22 mouse cellular contexts compared by ENCODE assay signal in the genomic region with DNA sequence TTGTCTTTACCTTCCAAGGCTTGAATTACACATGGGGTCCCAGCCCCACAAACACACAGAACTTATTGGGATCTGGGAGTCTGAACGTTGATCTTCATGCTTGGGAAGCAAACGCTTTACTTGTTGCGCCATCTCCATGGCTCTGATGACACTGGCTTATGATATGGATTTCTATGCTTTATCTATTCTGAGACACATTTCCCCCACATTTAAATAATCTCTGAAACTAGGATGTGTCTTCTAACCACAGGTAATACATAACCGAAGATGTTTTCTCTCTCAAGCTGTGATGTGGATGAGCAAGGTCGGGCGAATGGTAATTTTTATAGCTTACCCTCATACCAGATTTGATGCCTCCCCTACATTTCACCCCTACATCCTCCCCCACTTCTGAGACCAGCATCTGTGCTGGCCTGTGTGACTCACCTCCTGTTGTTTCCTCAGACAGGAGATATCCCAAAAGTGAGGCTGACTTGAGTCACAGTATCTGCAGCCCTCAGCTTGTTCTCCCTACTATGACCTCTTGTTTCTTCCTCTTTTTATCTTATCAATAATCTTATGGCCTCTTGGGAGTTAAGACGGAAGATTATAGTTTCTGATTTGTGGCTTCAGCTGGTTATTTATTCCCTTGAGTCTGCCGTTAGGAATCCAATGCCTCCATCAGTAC. TPM values are rescaled to one million over a fixed set of nuclear protein-coding genes. Genes with fewer than 3 reads are reported as not detected.
A peak's percentile ranks its signal among the peaks of the same experiment; 100 is the strongest.
DNase-seq lines count a peak whose midpoint lies in the region; ATAC-seq and TF ChIP-seq lines count a peak whose summit lies in the region.
"Had no signal": no experiment of that assay in that cellular context is flagged by ENCODE, and none has a peak within 500 bp of the region (broad histone marks: within the 10 kb centered on the region; RNA-seq: fewer than 3 reads in every experiment).

No protein-coding gene starts in this region.

- 0 out of 2 replicates have a peak, but pooled peaks cover 7% of the 10 kb centered on the region for H3K27me3 ChIP-seq in liver, embryonic 12.5 days (replicated peaks)
- H3K27me3 ChIP-seq in liver, embryonic 11.5 days (replicated peaks; ENCODE audit: control insufficient read depth, insufficient read depth, low read length) = no peaks in the 10 kb centered on the region
- H3K27me3 ChIP-seq in liver, postnatal 0 days (ENCODE audit: insufficient read depth, low read length) = no peaks in the 10 kb centered on the region
- H3K27me3 ChIP-seq in forebrain, embryonic 10.5 days (ENCODE audit: poor library complexity, severe bottlenecking) = no peaks in the 10 kb centered on the region
- H3K27me3 ChIP-seq: forebrain, embryonic 12.5 days had no signal

- no peaks in the 10 kb centered on the region for H3K9me3 ChIP-seq in liver, embryonic 12.5 days (replicated peaks)
- no peaks in the 10 kb centered on the region for H3K9me3 ChIP-seq in liver, embryonic 11.5 days (ENCODE audit: control insufficient read depth, low read length)
- no peaks in the 10 kb centered on the region for H3K9me3 ChIP-seq in liver, postnatal 0 days (ENCODE audit: low read length)
- H3K9me3 ChIP-seq in forebrain, embryonic 10.5 days = no peaks in the 10 kb centered on the region
- H3K9me3 ChIP-seq: forebrain, embryonic 12.5 days had no signal

- no peak overlapping the region for H3K4me3 ChIP-seq in liver, embryonic 12.5 days
- no peak overlapping the region for H3K4me3 ChIP-seq in liver, embryonic 11.5 days (ENCODE audit: low read depth, low read length)
- H3K4me3 ChIP-seq in liver, postnatal 0 days (ENCODE audit: low read depth, low read length) = no peak overlapping the region
- no peak overlapping the region for H3K4me3 ChIP-seq in forebrain, embryonic 10.5 days
- H3K4me3 ChIP-seq: forebrain, embryonic 12.5 days had no signal

- WGBS in liver, embryonic 12.5 days (ENCODE audit: insufficient replicate concordance) = 38% methylated on average over 8 of the region's 8 CpGs
- WGBS in liver, embryonic 11.5 days = 56% methylated on average over 8 of the region's 8 CpGs
- 54% methylated on average over 8 of the region's 8 CpGs for WGBS in liver, postnatal 0 days (ENCODE audit: insufficient replicate concordance)
- WGBS in forebrain, embryonic 10.5 days = 90% methylated on average over 8 of the region's 8 CpGs

- no peak overlapping the region for H3K9ac ChIP-seq in liver, embryonic 12.5 days
- no peak overlapping the region for H3K9ac ChIP-seq in liver, embryonic 11.5 days (ENCODE audit: low read depth, low read length)
- H3K9ac ChIP-seq in liver, postnatal 0 days (replicated peaks) = no peak overlapping the region
- H3K9ac ChIP-seq: forebrain, embryonic 12.5 days had no signal

- peak overlapping the region; percentile 59 for H3K27ac ChIP-seq in liver, embryonic 12.5 days
- H3K27ac ChIP-seq in liver, embryonic 11.5 days (ENCODE audit: low read depth, low read length) = no peak overlapping the region
- H3K27ac ChIP-seq in liver, postnatal 0 days (ENCODE audit: low read depth) = no peak overlapping the region
- no peak overlapping the region for H3K27ac ChIP-seq in forebrain, embryonic 10.5 days
- H3K27ac ChIP-seq: forebrain, embryonic 12.5 days had no signal

- peaks cover 73% of the 10 kb centered on the region for H3K4me1 ChIP-seq in liver, embryonic 12.5 days
- H3K4me1 ChIP-seq in liver, embryonic 11.5 days (replicated peaks; ENCODE audit: control insufficient read depth, insufficient read depth, low read length) = peaks cover 44% of the 10 kb centered on the region
- peaks cover 37% of the 10 kb centered on the region for H3K4me1 ChIP-seq in liver, postnatal 0 days (ENCODE audit: insufficient read depth)
- peaks cover 8% of the 10 kb centered on the region; the same call in 1 of the 2 replicates for H3K4me1 ChIP-seq in forebrain, embryonic 10.5 days

- no peak for TF ChIP-seq CTCF in liver, postnatal 0 days (IDR thresholded peaks at IDR 0.05; ENCODE audit: low read depth)

- no peaks in the 10 kb centered on the region for H3K36me3 ChIP-seq in liver, embryonic 12.5 days
- H3K36me3 ChIP-seq in liver, embryonic 11.5 days (ENCODE audit: control insufficient read depth, insufficient read depth, low read length) = no peaks in the 10 kb centered on the region
- no peaks in the 10 kb centered on the region for H3K36me3 ChIP-seq in liver, postnatal 0 days (replicated peaks; ENCODE audit: insufficient read depth, low read length)
- no peaks in the 10 kb centered on the region for H3K36me3 ChIP-seq in forebrain, embryonic 10.5 days (replicated peaks)
- H3K36me3 ChIP-seq: forebrain, embryonic 12.5 days had no signal

- peak; percentile 63; the same call in 1 of the 2 replicates for TF ChIP-seq EP300 in liver, postnatal 0 days (IDR thresholded peaks at IDR 0.05; ENCODE audit: low read depth)

- H3K4me2 ChIP-seq in liver, embryonic 12.5 days = no peak overlapping the region
- H3K4me2 ChIP-seq in liver, embryonic 11.5 days = no peak overlapping the region
- no peak overlapping the region for H3K4me2 ChIP-seq in liver, postnatal 0 days (ENCODE audit: low read depth, low read length)
- H3K4me2 ChIP-seq: forebrain, embryonic 12.5 days; heart, embryonic 11.5 days had no signal

- DNase-seq in liver, embryonic 11.5 days (ENCODE audit: low spot score) = no peak
- peak; percentile 91 for DNase-seq in 416B (ENCODE audit: low read depth)
- DNase-seq in MEL-GATA-1-ER (ENCODE audit: extremely low read depth, low read depth) = peak; percentile 81
- DNase-seq in liver, postnatal 0 days = no peak
- no peak for DNase-seq in forebrain, embryonic 10.5 days (ENCODE audit: extremely low spot score, low spot score)
- no peak for DNase-seq in heart, adult 18-20 months
- DNase-seq: adrenal gland, postnatal 14 days; cerebellum, adult 9-10 months; kidney, adult 2 months; kidney, postnatal 14 days had no signal

- ATAC-seq in liver, embryonic 12.5 days = no peak
- ATAC-seq in liver, embryonic 11.5 days (replicated peaks; ENCODE audit: low FRiP score) = no peak
- no peak for ATAC-seq in liver, postnatal 0 days
- ATAC-seq: CD4-positive, CD25-positive, alpha-beta regulatory T cell, adult 4 months; lung, postnatal 0 days had no signal

RNA-seq across cellular contexts. Expression of gene Add2, which starts 46.2 kb away (rescaled TPM):
- 96.9 and 97.2 TPM in 2 replicates for polyA plus RNA-seq in liver, embryonic 12.5 days (2016; fragmentation: Nextera tagmentation; extraction: Ambion mirVana)
- polyA plus RNA-seq in liver, embryonic 11.5 days (2014; fragmentation: Nextera tagmentation; extraction: Ambion mirVana) = 66.5 and 73.2 TPM in 2 replicates
- 22.0 and 28.1 TPM in 2 replicates for polyA plus RNA-seq in liver, postnatal 0 days (2015; fragmentation: Nextera tagmentation; extraction: Ambion mirVana)
- polyA plus RNA-seq in forebrain, embryonic 10.5 days (2016; fragmentation: Nextera tagmentation; extraction: Ambion mirVana) = 30.7 and 36.5 TPM in 2 replicates
- total RNA-seq in heart, adult 18-20 months (2021) = under 1 TPM; 0.18 to 0.30 TPM
- total RNA-seq: monocyte, adult 5-6 weeks had no signal
- polyA plus RNA-seq: CD4-positive, CD25-positive, alpha-beta regulatory T cell, adult 4 months had no signal

RNA-seq across cellular contexts. Expression of gene Figla, which starts 58.7 kb away (rescaled TPM):
- polyA plus RNA-seq in liver, embryonic 12.5 days (2016; fragmentation: Nextera tagmentation; extraction: Ambion mirVana) = not detected in 2 replicates
- polyA plus RNA-seq in liver, embryonic 11.5 days (2014; fragmentation: Nextera tagmentation; extraction: Ambion mirVana) = not detected in 2 replicates
- not detected in 2 replicates for polyA plus RNA-seq in liver, postnatal 0 days (2015; fragmentation: Nextera tagmentation; extraction: Ambion mirVana)
- polyA plus RNA-seq in forebrain, embryonic 10.5 days (2016; fragmentation: Nextera tagmentation; extraction: Ambion mirVana) = not detected in 2 replicates
- not detected for total RNA-seq in heart, adult 18-20 months (2021)
- total RNA-seq: adrenal gland, postnatal 14 days; gastrocnemius, postnatal 4 days; heart, postnatal 25 days; left cerebral cortex, postnatal 10 days; megakaryocyte progenitor cell, adult 5-6 weeks; monocyte, adult 5-6 weeks had no signal
- polyA plus RNA-seq: CD4-positive, CD25-positive, alpha-beta regulatory T cell, adult 4 months; forebrain, embryonic 12.5 days; heart, embryonic 11.5 days; kidney, adult 2 months; limb, embryonic 14.5 days; lung, postnatal 0 days; urinary bladder, adult 2 months had no signal

Comparison
In these comparisons a context has a peak if more than half of its experiments do, and no peak if none do; other contexts are left out.
1. DNase-seq: peak in 416B (single experiment) and MEL-GATA-1-ER (single experiment); none in liver, embryonic 11.5 days (single experiment), liver, postnatal 0 days (single experiment), forebrain, embryonic 10.5 days (single experiment) and heart, adult 18-20 months (0 of 2).